Mouse (Mus musculus): ENCODE data around the gene Cyp2b23. TPM values are rescaled to one million over a fixed set of nuclear protein-coding genes. Genes with fewer than 3 reads are reported as not detected.
"Not testable (repeated sequence)": the region's sequence is repeated elsewhere in the genome, so short reads cannot be mapped to it uniquely, and the experiment has no call there.

Gene Cyp2b23
- not detected for total RNA-seq (2021)
- long read RNA-seq = 0 reads

DNA sequence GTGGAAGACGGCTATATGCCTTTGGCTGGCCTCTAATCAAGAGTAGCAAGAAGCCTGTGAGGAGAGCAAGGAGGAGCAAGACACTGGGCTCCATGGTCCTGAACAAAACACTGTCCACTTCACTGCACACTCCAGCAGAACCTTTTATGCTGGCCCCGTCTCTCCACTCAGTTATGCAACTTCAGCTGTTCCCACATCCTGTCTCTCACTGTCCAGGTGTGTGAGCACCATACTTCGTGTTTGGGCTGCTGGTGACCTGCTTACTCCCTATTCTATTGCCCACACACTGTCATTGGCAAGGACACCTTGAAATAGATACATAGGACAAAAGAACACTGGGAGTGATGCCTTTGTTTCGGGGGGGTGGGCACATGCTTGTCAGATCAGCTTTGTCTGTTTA, at the start of gene Cyp2b23:
Gene Cyp2b23, minus strand, starts transcription at position 101 of the 400 bp plus-strand sequence.
- DNase-seq (ENCODE audit: low spot score in 2 of 2) = no peak

DNA sequence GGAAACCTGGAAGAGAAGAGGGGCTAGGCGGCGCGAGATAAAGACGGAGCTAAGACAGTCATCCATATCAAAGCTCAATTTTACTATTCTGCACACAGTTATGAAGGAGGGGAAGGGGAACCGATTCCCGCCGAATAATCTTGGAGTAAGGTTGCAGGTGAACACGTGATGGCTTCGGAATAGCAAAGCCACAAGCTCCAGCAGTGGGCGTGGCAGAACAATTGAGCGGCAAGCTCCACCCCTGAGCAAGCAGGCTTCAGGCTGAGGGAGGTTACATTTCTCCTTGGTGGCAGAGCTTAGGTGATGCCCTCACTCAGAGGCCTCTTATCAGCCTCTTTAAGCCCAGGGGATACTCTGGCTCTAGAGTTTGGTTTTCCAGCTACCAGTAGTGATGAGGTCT, 24.8 kb upstream of the Cyp2b23 start:
- no peak for DNase-seq (ENCODE audit: low spot score in 2 of 2)

DNA sequence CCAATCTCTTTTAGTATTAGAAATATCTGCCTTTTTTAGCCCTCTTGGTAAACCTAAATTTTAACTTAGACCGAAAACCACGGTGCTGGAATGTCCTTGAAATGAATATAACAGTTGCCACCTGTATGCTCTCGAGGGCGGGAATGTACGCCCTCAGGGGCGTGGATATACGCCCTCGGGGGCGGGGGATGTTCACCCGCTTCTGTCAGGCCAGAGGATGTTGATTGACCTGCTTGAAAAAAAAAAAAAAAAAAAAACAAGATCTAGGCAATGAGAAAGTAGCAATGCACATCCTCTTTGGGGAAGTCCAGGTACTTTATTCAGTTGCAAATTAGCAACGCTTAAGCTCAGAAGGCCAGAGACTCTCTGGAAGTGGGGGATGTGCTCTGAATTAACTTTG, 20.8 kb upstream of the Cyp2b23 start:
- no peak for DNase-seq (ENCODE audit: low spot score in 2 of 2)

DNA sequence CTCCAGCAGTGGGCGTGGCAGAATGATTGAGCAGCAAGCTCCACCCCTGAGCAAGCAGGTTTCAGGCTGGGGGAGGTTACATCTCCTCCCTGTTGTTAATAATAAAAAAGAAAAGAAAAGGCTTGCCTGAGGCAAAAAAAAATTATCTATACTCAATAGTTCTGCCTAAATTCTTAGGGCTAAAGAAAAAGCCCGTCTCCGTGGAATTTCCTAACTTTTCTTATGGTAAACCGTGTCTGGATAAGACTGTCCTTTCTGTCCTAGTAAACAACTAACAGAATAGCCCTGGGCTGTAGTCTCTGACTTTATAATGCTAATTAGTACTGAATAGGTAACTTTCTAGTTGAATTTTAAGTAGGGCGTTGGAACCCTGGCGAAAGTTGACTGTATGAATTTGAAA, 20.0 kb upstream of the Cyp2b23 start:
- not testable (repeated sequence) for DNase-seq (ENCODE audit: low spot score in 2 of 2)

DNA sequence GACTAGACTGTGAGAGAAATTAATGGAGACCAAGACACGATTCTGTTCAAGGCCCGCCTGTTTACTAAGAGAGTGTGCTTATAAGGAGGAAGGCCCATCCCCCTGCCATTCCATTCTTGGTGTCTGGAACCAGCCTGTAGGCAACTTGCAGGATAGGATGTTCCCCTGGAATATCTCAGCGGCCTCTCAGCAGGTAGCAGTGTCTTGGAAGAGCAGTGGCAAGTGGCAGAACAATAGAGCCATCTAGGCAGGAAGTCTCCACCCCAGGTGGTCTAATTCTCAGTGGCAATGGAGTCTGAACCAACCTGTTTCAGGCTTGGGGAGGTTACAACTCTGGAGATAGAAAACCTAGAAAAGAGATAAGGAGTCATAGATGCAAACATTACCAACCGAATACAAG, 13.9 kb upstream of the Cyp2b23 start:
- no peak for DNase-seq (ENCODE audit: low spot score in 2 of 2)

DNA sequence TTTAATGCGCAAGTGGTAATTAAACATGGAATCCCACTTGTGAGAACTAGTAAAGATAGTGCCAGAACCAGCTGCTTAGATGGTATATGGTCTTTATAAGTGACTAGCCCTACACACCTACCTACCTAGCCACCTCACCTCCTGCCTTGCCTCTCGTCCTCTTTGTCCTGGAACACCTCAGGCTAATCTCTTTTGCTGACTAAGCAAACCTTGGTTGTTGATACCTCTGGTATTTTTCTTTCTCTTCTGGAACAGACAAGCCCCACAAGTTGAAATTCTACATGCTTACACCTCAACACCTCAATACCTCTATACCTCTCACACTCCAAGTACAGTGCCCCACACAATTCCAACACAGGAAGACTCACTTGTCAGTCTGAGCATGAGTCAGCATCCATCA, 524 bp downstream of the Cyp2b23 start:
- no peak for DNase-seq (ENCODE audit: low spot score in 2 of 2)

DNA sequence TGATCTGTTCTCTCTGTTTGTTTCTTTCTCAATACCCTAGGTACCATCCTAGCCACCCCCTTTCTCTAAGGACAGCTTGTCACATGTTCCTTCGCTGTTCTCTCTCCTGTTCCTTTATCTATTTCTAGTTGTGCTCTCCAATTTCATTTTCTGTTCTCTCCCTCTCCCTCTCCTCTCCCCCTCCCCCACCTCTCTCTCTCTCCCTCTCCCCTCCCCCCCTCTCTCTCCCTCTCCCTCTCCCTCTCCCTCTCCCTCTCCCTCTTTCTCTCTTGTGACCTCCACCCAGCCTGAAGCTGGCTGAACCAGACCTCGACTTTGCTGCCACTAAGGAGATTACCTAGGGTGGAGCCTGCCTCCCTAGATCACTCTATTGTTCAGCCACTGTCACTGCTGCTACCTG, 18.8 kb downstream of the Cyp2b23 start:
- not testable (repeated sequence) for DNase-seq (ENCODE audit: low spot score in 2 of 2)

DNA sequence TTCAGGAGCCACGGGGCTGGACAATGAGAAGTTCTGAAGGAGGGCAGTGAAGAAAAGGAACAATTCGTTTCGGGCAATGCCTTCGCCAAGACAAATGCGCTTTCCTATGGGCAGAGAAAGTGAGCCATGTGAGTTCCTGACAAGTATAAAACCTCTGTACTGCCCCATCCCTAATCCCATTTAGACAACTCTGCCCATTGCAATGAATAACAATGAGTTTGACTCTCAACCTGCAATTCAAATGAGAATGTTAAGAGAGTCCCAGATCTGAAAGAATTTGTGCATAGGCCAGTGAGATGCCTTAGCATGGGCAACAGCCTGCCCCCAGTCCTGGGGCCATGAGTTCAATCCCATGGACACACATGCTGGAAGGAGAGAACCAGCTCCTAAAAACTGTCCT, 20.2 kb downstream of the Cyp2b23 start:
- DNase-seq (ENCODE audit: low spot score in 2 of 2) = no peak

DNA sequence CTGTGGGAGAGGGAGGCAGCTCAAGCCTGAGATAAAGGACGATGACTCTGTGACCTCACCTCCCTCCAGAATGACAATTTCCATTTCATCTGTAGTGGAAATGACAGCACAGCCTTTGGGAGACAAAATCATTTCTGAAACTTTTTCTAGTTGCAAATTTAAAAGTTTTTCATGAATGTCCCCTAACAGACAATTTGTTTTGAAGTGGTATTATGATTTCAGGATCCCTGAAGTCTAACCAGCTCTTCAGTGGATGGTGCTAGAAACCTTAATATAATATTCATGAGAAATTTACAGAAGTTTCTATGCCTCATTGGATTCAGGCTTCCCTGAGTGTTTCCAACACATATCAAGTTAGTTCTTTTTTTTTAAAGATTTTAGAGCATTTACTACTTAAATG, 67.9 kb downstream of the Cyp2b23 start, which contains the start of gene Vmn1r185:
Gene Vmn1r185, minus strand, starts transcription at position 101 of the 400 bp plus-strand sequence.
- not testable (repeated sequence) for DNase-seq (ENCODE audit: low spot score in 2 of 2)

Other genes starting within 250 kb of the Cyp2b23 start
- gene Nlrp9a, start 151.4 kb downstream of the Cyp2b23 start, total RNA-seq (2021) = not detected
- not detected for gene Vmn1r185, start 68.0 kb downstream of the Cyp2b23 start, total RNA-seq (2021)
- not detected for gene Cyp2b19, start 70.7 kb upstream of the Cyp2b23 start, total RNA-seq (2021)
- not detected for gene Cyp2g1, start 122.5 kb upstream of the Cyp2b23 start, total RNA-seq (2021)
- under 1 TPM in 1 of 2 experiments, not detected in 1; 0.32 TPM for gene Cyp2a5, start 148.9 kb upstream of the Cyp2b23 start, total RNA-seq (2021)

All from layer of hippocampus, postnatal 10 days (tissue).